Mouse (Mus musculus) forebrain, postnatal 0 days (tissue): ENCODE measurements at regions not wholly inside any gene's neighbourhood (a gene's known extent, or its start where the extent isn't known, plus 50 kb on each side); places are given as distances from the start of the nearest gene placed in this dataset.

Experiments used
- ATAC-seq: fragments of 200-750 bp; cut with Nextera tagmentation; 2 replicates; pipeline ENCODE4 v1.8.0; 2017; ENCODE audit warnings: mild to moderate bottlenecking, moderate library complexity
- DNase-seq: peaks from one replicate; pipeline ENCODE4 v3.0.0-alpha.2; 2015
- H3K27ac ChIP-seq: fragments of 300-500 bp; sonication (generic); 2 replicates; pipeline ENCODE4 v1.5.1; 2014; ENCODE audit warnings: low read depth, mild to moderate bottlenecking, antibody characterized with exemption, low read length, moderate library complexity, mixed read lengths
- H3K27me3 ChIP-seq: fragments of 300-500 bp; sonication (generic); 2 replicates; pipeline ENCODE4 v1.6.1; 2014; ENCODE audit warnings: mild to moderate bottlenecking, low read length, mixed read lengths; ENCODE audit not compliant: insufficient read depth
- H3K36me3 ChIP-seq: fragments of 300-500 bp; sonication (generic); 2 replicates; pipeline ENCODE4 v1.6.1; 2014; ENCODE audit warnings: mild to moderate bottlenecking, moderate library complexity; ENCODE audit not compliant: insufficient read depth
- H3K4me1 ChIP-seq: fragments of 300-500 bp; sonication (generic); 2 replicates; pipeline ENCODE4 v1.6.1; 2014; ENCODE audit warnings: antibody characterized with exemption; ENCODE audit not compliant: insufficient read depth
- H3K4me2 ChIP-seq: fragments of 300-500 bp; sonication (generic); 2 replicates; pipeline ENCODE4 v1.6.1; 2014; ENCODE audit warnings: low read depth, mild to moderate bottlenecking, moderate library complexity
- H3K4me3 ChIP-seq: fragments of 300-500 bp; sonication (generic); 2 replicates; pipeline ENCODE4 v1.5.1; 2014; ENCODE audit warnings: low read depth, low read length, mixed read lengths
- H3K9ac ChIP-seq: fragments of 300-500 bp; sonication (generic); 2 replicates; pipeline ENCODE4 v1.6.1; 2014; ENCODE audit warnings: mild to moderate bottlenecking
- H3K9me3 ChIP-seq: fragments of 300-500 bp; sonication (generic); 2 replicates; pipeline ENCODE4 v1.6.1; 2016; ENCODE audit warnings: low read length
- CTCF ChIP-seq: sonication (generic); IDR thresholded peaks from 2 replicates; pipeline ENCODE4 v1.5.1; 2016; ENCODE audit warnings: antibody characterized with exemption, control low read depth, low read depth
- whole genome bisulfite sequencing: fragments of 180-500 bp; shearing (Covaris S2); extraction: QIAGEN DNeasy Blood & Tissue Kit; methylation state at CpG from one replicate; pipeline ENCODE4 v1.1.7; 2014; 5-methylcytosine and 5-hydroxymethylcytosine counted together

DNA sequence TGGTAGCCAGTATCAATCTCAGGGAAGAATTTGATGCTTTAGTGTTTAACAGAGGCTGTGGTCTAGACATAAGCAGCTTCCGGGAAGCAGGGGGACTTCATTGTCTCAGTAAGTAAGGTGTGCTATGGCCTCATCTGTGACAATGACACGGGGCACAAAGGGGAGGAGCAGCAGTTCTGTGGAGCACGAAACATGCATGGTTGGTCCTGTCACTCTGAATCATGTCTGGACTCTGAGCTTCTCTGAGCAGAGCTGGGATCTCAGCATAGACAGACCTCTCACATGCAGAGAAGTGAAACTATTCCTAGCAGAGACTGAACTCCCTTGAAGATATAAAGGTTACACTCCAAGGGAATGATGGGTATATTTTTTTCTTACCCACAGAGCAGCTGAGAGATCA lies 136.2 kb upstream of the C9orf72 start:
- H3K9ac ChIP-seq, result no peak overlapping the region
- ATAC-seq (no peak), DNase-seq (no peak)
- no peak overlapping the region for H3K4me2 ChIP-seq
- H3K27me3 ChIP-seq, result no peaks in the 10 kb centered on the region
- WGBS, result 80% methylated on average over 3 of the region's 3 CpGs
- no peaks in the 10 kb centered on the region for H3K9me3 ChIP-seq
- no peak overlapping the region for H3K27ac ChIP-seq
- TF ChIP-seq CTCF, result no peak
- no peaks in the 10 kb centered on the region for H3K36me3 ChIP-seq
- 0 out of 2 replicates have a peak, but pooled peaks cover 2% of the 10 kb centered on the region for H3K4me1 ChIP-seq
- no peak overlapping the region for H3K4me3 ChIP-seq

DNA sequence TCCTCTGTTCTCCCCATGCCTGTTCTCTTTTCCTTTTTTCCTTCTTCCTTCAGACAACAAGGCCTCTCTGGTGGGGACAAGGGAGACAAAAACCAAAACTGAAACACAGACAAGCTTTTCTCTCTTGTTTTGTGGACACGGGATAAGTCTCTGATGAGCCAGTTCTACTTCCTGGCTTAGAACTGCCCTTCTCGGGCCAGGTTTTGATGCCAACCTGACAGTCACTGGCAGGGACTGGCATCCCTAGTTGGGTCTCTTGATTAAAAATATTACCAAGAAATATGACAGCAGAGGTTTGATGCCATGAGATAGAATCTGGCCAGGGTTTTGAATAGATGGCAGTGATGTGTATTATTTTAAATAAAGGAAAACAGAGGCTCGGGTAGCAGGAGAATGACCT lies 133.4 kb upstream of the C9orf72 start:
- TF ChIP-seq CTCF, result no peak
- no peak overlapping the region for H3K27ac ChIP-seq
- no peak overlapping the region for H3K4me3 ChIP-seq
- no peaks in the 10 kb centered on the region for H3K27me3 ChIP-seq
- H3K9ac ChIP-seq, result no peak overlapping the region
- H3K4me1 ChIP-seq, result 0 out of 2 replicates have a peak, but pooled peaks cover 4% of the 10 kb centered on the region
- H3K4me2 ChIP-seq, result no peak overlapping the region
- ATAC-seq, result no peak
- WGBS, result 77% methylated on average over 3 of the region's 3 CpGs
- no peak for DNase-seq
- no peaks in the 10 kb centered on the region for H3K36me3 ChIP-seq
- H3K9me3 ChIP-seq, result no peaks in the 10 kb centered on the region

DNA sequence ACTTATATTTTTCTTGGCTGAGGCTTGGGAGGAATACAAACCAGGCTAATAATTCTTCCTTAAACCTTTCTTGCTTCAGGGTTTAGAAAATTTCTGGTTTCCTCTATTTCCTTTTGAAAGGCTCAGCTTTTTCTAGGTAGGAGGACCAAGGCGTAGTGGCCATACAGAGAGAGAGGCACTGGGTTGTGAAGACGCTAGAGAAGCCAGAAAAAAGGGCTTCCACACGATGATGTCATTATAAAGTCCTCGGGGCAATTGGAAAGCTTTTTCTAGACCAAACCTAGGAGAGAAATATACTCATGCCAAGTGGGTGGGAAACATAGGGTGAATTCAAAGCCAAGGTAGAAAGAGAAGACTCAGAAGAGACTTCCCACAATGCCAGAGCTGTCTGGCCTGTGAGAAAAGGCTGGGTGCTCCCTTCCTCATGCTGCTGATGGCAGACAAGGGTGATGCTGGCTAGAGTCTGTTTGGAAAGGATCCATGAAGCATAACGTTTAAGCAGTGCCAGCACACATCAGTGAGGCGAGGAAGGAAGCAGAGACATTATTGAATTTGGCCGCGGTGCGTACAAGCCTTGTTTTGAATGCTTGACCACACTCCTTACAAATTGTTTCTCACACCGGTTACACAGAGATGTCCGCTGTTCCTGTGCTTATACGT lies 131.1 kb upstream of the C9orf72 start:
- DNase-seq, result peak; percentile 54
- WGBS, result 41% methylated on average over 12 of the region's 12 CpGs
- Histone ChIP-seq H3K4me2 (no peak overlapping the region), H3K36me3 (no peaks in the 10 kb centered on the region), H3K9ac (no peak overlapping the region), H3K4me1 (0 out of 2 replicates have a peak, but pooled peaks cover 4% of the 10 kb centered on the region), H3K4me3 (no peak overlapping the region), H3K27me3 (no peaks in the 10 kb centered on the region), H3K9me3 (no peaks in the 10 kb centered on the region), H3K27ac (no peak overlapping the region)
- ATAC-seq, result peak; percentile 73
- no peak for TF ChIP-seq CTCF

DNA sequence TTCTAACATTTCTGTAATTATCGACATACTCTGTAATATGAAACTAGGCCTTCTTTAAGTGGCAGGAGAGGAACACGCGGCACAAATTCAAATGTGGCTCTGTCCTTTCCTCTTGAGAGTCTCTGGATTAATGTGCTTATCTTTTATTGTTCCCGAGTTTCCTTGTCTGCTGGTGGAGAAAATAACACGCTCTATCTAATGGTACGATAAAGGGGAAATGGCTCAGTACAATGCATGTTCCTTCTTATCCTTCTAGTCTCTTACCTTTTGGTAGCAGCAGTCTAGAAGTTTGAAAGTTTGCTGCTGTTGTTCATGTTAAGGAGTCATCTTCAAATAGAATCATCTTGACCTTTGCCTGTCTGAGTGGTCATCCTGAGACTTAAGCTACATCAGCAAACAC lies 130.1 kb upstream of the C9orf72 start:
- H3K9me3 ChIP-seq, result no peaks in the 10 kb centered on the region
- no peak for TF ChIP-seq CTCF
- H3K27ac ChIP-seq, result no peak overlapping the region
- H3K9ac ChIP-seq, result no peak overlapping the region
- H3K4me2 ChIP-seq, result no peak overlapping the region
- H3K36me3 ChIP-seq, result no peaks in the 10 kb centered on the region
- no peak for ATAC-seq
- no peak for DNase-seq
- H3K4me3 ChIP-seq, result no peak overlapping the region
- 0 out of 2 replicates have a peak, but pooled peaks cover 4% of the 10 kb centered on the region for H3K4me1 ChIP-seq
- 88% methylated on average over 6 of the region's 6 CpGs for WGBS
- no peaks in the 10 kb centered on the region for H3K27me3 ChIP-seq

DNA sequence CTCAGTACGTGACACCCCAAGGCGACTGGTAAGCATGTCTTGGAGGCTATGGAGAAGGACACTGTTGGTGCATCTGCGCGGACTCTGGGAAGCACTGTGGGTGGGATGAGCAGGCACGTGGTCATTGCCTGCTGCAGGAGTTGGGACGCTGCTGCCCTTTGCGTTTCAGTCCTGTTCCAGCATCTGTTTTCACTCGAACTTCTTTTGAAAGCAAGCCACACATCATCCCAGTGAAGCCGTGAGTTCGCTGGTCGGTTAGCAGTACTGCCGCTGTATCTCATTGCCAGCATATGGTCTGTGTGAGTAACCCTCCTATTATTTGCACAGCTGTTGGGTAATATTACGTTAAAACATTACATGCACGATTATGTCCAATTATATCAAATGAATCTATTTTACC lies 128.1 kb upstream of the C9orf72 start:
- ATAC-seq (no peak; the same call in 1 of the 2 replicates), DNase-seq (no peak)
- Histone ChIP-seq H3K9ac (no peak overlapping the region), H3K4me1 (0 out of 2 replicates have a peak, but pooled peaks cover 4% of the 10 kb centered on the region), H3K9me3 (no peaks in the 10 kb centered on the region), H3K27me3 (no peaks in the 10 kb centered on the region), H3K36me3 (no peaks in the 10 kb centered on the region), H3K27ac (no peak overlapping the region), H3K4me2 (no peak overlapping the region), H3K4me3 (no peak overlapping the region)
- WGBS, result 62% methylated on average over 14 of the region's 14 CpGs
- TF ChIP-seq CTCF, result no peak

DNA sequence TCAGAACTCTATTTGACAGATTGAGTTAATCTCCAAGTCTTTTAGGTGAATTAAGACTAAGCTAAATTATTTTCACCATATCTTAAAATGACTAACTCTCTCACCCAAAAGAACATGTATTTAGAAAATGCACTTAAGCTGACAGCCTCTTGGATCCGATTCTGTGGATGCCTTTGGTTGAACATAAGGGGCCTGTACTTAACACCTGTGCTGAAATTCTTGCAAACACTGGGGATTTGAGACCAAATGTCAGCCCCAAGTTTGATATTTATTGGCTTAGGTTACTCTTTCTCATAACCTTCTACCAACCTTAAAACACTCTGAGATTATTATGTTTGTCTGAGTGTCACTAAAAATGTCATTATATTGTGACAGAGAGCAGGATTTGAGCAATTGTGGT lies 126.6 kb upstream of the C9orf72 start:
- H3K9me3 ChIP-seq, result no peaks in the 10 kb centered on the region
- H3K36me3 ChIP-seq, result no peaks in the 10 kb centered on the region
- TF ChIP-seq CTCF, result no peak
- no peaks in the 10 kb centered on the region for H3K27me3 ChIP-seq
- no peak overlapping the region for H3K4me2 ChIP-seq
- ATAC-seq, result peak; percentile 55
- no peak overlapping the region for H3K4me3 ChIP-seq
- H3K27ac ChIP-seq, result no peak overlapping the region
- 0 out of 2 replicates have a peak, but pooled peaks cover 4% of the 10 kb centered on the region for H3K4me1 ChIP-seq
- H3K9ac ChIP-seq, result no peak overlapping the region
- DNase-seq, result peak; percentile 31
- 68% methylated on average over 1 of the region's 1 CpGs for WGBS

DNA sequence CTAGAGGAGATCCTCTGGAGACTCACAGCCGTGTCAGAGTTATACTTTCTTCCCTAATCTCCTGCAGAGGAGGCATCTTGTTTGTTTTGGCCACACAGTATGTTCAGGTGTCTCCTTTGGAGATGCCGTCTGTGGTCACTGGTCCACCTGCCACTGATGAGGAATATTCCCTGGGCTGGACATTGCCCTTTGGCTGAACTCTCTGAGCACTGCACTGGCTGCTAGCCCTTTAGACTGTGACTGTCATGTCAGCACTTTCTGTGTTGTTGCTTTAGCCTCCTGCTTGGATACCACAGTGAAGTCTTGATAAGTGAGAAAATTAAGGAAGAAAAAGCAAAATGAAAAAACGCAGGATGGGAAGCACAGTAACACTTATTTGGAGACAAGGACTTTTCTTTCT lies 124.5 kb upstream of the C9orf72 start:
- WGBS, result 87% methylated on average over 3 of the region's 3 CpGs
- DNase-seq, result no peak

More for the DNA sequence above, 124.5 kb upstream of the C9orf72 start:
- Histone ChIP-seq H3K27ac (no peak overlapping the region), H3K27me3 (no peaks in the 10 kb centered on the region), H3K36me3 (no peaks in the 10 kb centered on the region), H3K9ac (no peak overlapping the region), H3K4me3 (no peak overlapping the region), H3K4me2 (no peak overlapping the region), H3K4me1 (no peaks in the 10 kb centered on the region), H3K9me3 (no peaks in the 10 kb centered on the region)
- no peak for ATAC-seq
- TF ChIP-seq CTCF, result no peak
